Mouse (Mus musculus): ENCODE measurements at regions not wholly inside any gene's neighbourhood (a gene's known extent, or its start where the extent isn't known, plus 50 kb on each side); places are given as distances from the start of the nearest gene placed in this dataset.

GRCm38 (mm10) chr11:21478191-21478590 is 93.8 kb upstream of the Wdpcp start:
- in situ Hi-C loops (cut with MboI, MseI) = no loop called here

- in situ Hi-C loops (cut with MboI, MseI) = no loop called here
Observed at GRCm38 (mm10) chr11:21470711-21471110, 99.7 kb upstream of the Ugp2 start.

- in situ Hi-C loops (cut with MboI, MseI) = loop anchor here (10.0 kb wide), 2 partner anchors 436 to 804 kb away; no protein-coding TSS in a partner anchor
Observed at GRCm38 (mm10) chr11:21468465-21468864, 97.5 kb upstream of the Ugp2 start.

- in situ Hi-C loops (cut with MboI, MseI) = loop anchor here (10.0 kb wide), 2 partner anchors 445 to 795 kb away; no protein-coding TSS in a partner anchor
Observed at GRCm38 (mm10) chr11:21460011-21460410, 89.0 kb upstream of the Ugp2 start.

GRCm38 (mm10) chr11:21453308-21454106 is 82.5 kb upstream of the Ugp2 start:
- in situ Hi-C loops (cut with MboI, MseI) = loop anchor here (5.0 kb wide), 1 partner anchor 146 kb away; no protein-coding TSS in a partner anchor

GRCm38 (mm10) chr11:21433726-21434125 is 62.7 kb upstream of the Ugp2 start:
- in situ Hi-C loops (cut with MboI, MseI) = no loop called here

- in situ Hi-C loops (cut with MboI, MseI) = no loop called here
Observed at GRCm38 (mm10) chr11:21430021-21430420, 59.0 kb upstream of the Ugp2 start.

- in situ Hi-C loops (cut with MboI, MseI) = loop anchor here (5.0 kb wide), 1 partner anchor 41 kb away; no protein-coding TSS in a partner anchor
Observed at GRCm38 (mm10) chr11:21428749-21429148, 57.7 kb upstream of the Ugp2 start.

GRCm38 (mm10) chr11:21428013-21428317 is 57.0 kb upstream of the Ugp2 start:
- in situ Hi-C loops (cut with MboI, MseI) = loop anchor here (5.0 kb wide), 1 partner anchor 41 kb away; no protein-coding TSS in a partner anchor

- in situ Hi-C loops (cut with MboI, MseI) = loop anchor here (5.0 kb wide), 1 partner anchor 40 kb away; no protein-coding TSS in a partner anchor
Observed at GRCm38 (mm10) chr11:21427291-21428012, 56.5 kb upstream of the Ugp2 start.

- in situ Hi-C loops (cut with MboI, MseI) = loop anchor here (5.0 kb wide), 1 partner anchor 38 kb away; no protein-coding TSS in a partner anchor
Observed at GRCm38 (mm10) chr11:21425480-21426101, 54.6 kb upstream of the Ugp2 start.

GRCm38 (mm10) chr11:21424345-21424744 is 53.3 kb upstream of the Ugp2 start:
- in situ Hi-C loops (cut with MboI, MseI) = no loop called here

- in situ Hi-C loops (cut with MboI, MseI) = no loop called here
Observed at GRCm38 (mm10) chr11:21422281-21422878, 51.4 kb upstream of the Ugp2 start.
